28 mouse cellular contexts compared by ENCODE assay signal in genomic region chr7:122379292-122379691, GRCm38 (mm10).
DNase-seq lines count a peak whose midpoint lies in the region; ATAC-seq and TF ChIP-seq lines count a peak whose summit lies in the region.
"Had no signal": no experiment of that assay in that cellular context is flagged by ENCODE, and none has a peak within 500 bp of the region (broad histone marks: within the 10 kb centered on the region; RNA-seq: fewer than 3 reads in every experiment).

No protein-coding gene starts in this region.

- H3K27me3 ChIP-seq in midbrain, embryonic 14.5 days (ENCODE audit: control insufficient read depth, insufficient read depth, low read length), result no peaks in the 10 kb centered on the region
- H3K27me3 ChIP-seq in midbrain, embryonic 11.5 days (ENCODE audit: control insufficient read depth, insufficient read depth, low read length), result no peaks in the 10 kb centered on the region
- no peaks in the 10 kb centered on the region for H3K27me3 ChIP-seq in midbrain, embryonic 16.5 days (ENCODE audit: control insufficient read depth, insufficient read depth, low read depth, low read length)
- H3K27me3 ChIP-seq: embryonic facial prominence, embryonic 13.5 days; forebrain, embryonic 12.5 days; forebrain, embryonic 15.5 days; heart, embryonic 12.5 days; heart, embryonic 15.5 days; hindbrain, embryonic 13.5 days had no signal

- H3K36me3 ChIP-seq in midbrain, embryonic 14.5 days (ENCODE audit: control insufficient read depth, insufficient read depth, low read length), result no peaks in the 10 kb centered on the region
- H3K36me3 ChIP-seq in midbrain, embryonic 11.5 days (ENCODE audit: control insufficient read depth, insufficient read depth, low read length), result no peaks in the 10 kb centered on the region
- H3K36me3 ChIP-seq in midbrain, embryonic 16.5 days (ENCODE audit: control insufficient read depth, insufficient read depth, low read length), result no peaks in the 10 kb centered on the region
- H3K36me3 ChIP-seq: embryonic facial prominence, embryonic 10.5 days; embryonic facial prominence, embryonic 13.5 days; forebrain, embryonic 12.5 days; forebrain, embryonic 15.5 days; heart, embryonic 12.5 days; heart, embryonic 15.5 days; hindbrain, embryonic 10.5 days; hindbrain, embryonic 13.5 days had no signal

- no peak for TF ChIP-seq POLR2A in brain, embryonic 14.5 days (IDR thresholded peaks at IDR 0.05; ENCODE audit: borderline replicate concordance, extremely low read depth, insufficient read depth, insufficient read length, poor library complexity, severe bottlenecking)

- H3K4me1 ChIP-seq in midbrain, embryonic 14.5 days (ENCODE audit: control insufficient read depth, insufficient read depth, low read length), result peaks cover 24% of the 10 kb centered on the region; the same call in 1 of the 2 replicates
- H3K4me1 ChIP-seq in midbrain, embryonic 11.5 days (ENCODE audit: control insufficient read depth, insufficient read depth, low read length), result no peaks in the 10 kb centered on the region
- peaks cover 15% of the 10 kb centered on the region for H3K4me1 ChIP-seq in midbrain, embryonic 16.5 days (ENCODE audit: control insufficient read depth, insufficient read depth, low read length)

- no peak overlapping the region for H3K9ac ChIP-seq in midbrain, embryonic 14.5 days (replicated peaks; ENCODE audit: low read length)
- H3K9ac ChIP-seq in midbrain, embryonic 11.5 days (ENCODE audit: low read length), result no peak overlapping the region
- no peak overlapping the region for H3K9ac ChIP-seq in midbrain, embryonic 16.5 days (ENCODE audit: low read depth, low read length)
- H3K9ac ChIP-seq: embryonic facial prominence, embryonic 13.5 days; forebrain, embryonic 12.5 days; forebrain, embryonic 15.5 days; heart, embryonic 12.5 days; heart, embryonic 15.5 days; hindbrain, embryonic 13.5 days had no signal

- intact Hi-C loops in left cerebral cortex, adult 2 months (cut with DNase I), result no loop called here

- no peak for ATAC-seq in midbrain, embryonic 14.5 days (ENCODE audit: low FRiP score, low TSS enrichment)
- no peak for ATAC-seq in midbrain, embryonic 11.5 days (ENCODE audit: low FRiP score)
- no peak for ATAC-seq in midbrain, embryonic 16.5 days
- ATAC-seq: activated CD4-positive, CD25-positive, alpha-beta regulatory T cell, adult 4 months had no signal

- TF ChIP-seq CTCF in left cerebral cortex, adult 2 months (IDR thresholded peaks at IDR 0.05), result no peak
- TF ChIP-seq CTCF in brain, embryonic 14.5 days (IDR thresholded peaks at IDR 0.05; ENCODE audit: borderline replicate concordance, extremely low read depth, insufficient read depth, insufficient read length), result no peak

- DNase-seq in left cerebral cortex, adult 2 months (ENCODE audit: extremely low spot score in 1 of 2, low spot score in 2 of 2), result no peak
- no peak for DNase-seq in left cerebral cortex, adult 9 months (ENCODE audit: low spot score in 2 of 2)
- peak; percentile 57 for DNase-seq in midbrain, embryonic 14.5 days
- DNase-seq in midbrain, embryonic 11.5 days (ENCODE audit: low spot score, missing footprints), result no peak
- DNase-seq in brain, embryonic 14.5 days (ENCODE audit: low read depth), result peak; percentile 64
- DNase-seq in thymus, postnatal 14 days, result no peak
- DNase-seq: adrenal gland, adult 8-10 months; adrenal gland, postnatal 25 days; B cell, adult 2 months; cerebellum, adult 18-20 months; cerebellum, adult 9-10 months; cerebellum, postnatal 25 days; embryo, embryonic 11 days; gastrocnemius, postnatal 25 days; heart, adult 18-20 months; heart, postnatal 10 days; heart, postnatal 36 days had no signal

- no peak overlapping the region for H3K4me2 ChIP-seq in midbrain, embryonic 14.5 days (ENCODE audit: low read length)
- H3K4me2 ChIP-seq in midbrain, embryonic 11.5 days, result no peak overlapping the region
- H3K4me2 ChIP-seq in midbrain, embryonic 16.5 days (ENCODE audit: low read length), result no peak overlapping the region
- H3K4me2 ChIP-seq: embryonic facial prominence, embryonic 13.5 days; forebrain, embryonic 12.5 days; forebrain, embryonic 15.5 days; hindbrain, embryonic 13.5 days had no signal

- H3K27ac ChIP-seq in left cerebral cortex, adult 2 months, result peak overlapping the region; percentile 60
- H3K27ac ChIP-seq in midbrain, embryonic 14.5 days (replicated peaks; ENCODE audit: low read depth, low read length), result peak overlapping the region; percentile 60
- H3K27ac ChIP-seq in midbrain, embryonic 11.5 days (ENCODE audit: low read depth, low read length), result no peak overlapping the region
- H3K27ac ChIP-seq in midbrain, embryonic 16.5 days (ENCODE audit: low read length), result peak overlapping the region; percentile 48
- H3K27ac ChIP-seq: embryonic facial prominence, embryonic 10.5 days; embryonic facial prominence, embryonic 13.5 days; forebrain, embryonic 12.5 days; forebrain, embryonic 15.5 days; heart, embryonic 15.5 days; hindbrain, embryonic 10.5 days; hindbrain, embryonic 13.5 days had no signal

- 28% methylated on average over 7 of the region's 7 CpGs for WGBS in midbrain, embryonic 14.5 days
- 43% methylated on average over 7 of the region's 7 CpGs for WGBS in midbrain, embryonic 11.5 days
- 27% methylated on average over 7 of the region's 7 CpGs for WGBS in midbrain, embryonic 16.5 days

- no peaks in the 10 kb centered on the region for H3K9me3 ChIP-seq in midbrain, embryonic 14.5 days (ENCODE audit: control insufficient read depth, low read length)
- H3K9me3 ChIP-seq in midbrain, embryonic 11.5 days (ENCODE audit: control insufficient read depth, low read length), result no peaks in the 10 kb centered on the region
- no peaks in the 10 kb centered on the region for H3K9me3 ChIP-seq in midbrain, embryonic 16.5 days (replicated peaks; ENCODE audit: control insufficient read depth, low read length, poor library complexity, severe bottlenecking)
- H3K9me3 ChIP-seq: embryonic facial prominence, embryonic 10.5 days; embryonic facial prominence, embryonic 13.5 days; forebrain, embryonic 12.5 days; forebrain, embryonic 15.5 days; heart, embryonic 12.5 days; heart, embryonic 15.5 days; hindbrain, embryonic 10.5 days; hindbrain, embryonic 13.5 days had no signal

- no peak overlapping the region for H3K4me3 ChIP-seq in left cerebral cortex, adult 2 months
- H3K4me3 ChIP-seq in midbrain, embryonic 14.5 days (replicated peaks; ENCODE audit: low read depth, low read length), result no peak overlapping the region
- H3K4me3 ChIP-seq in midbrain, embryonic 11.5 days (ENCODE audit: low read depth, low read length), result no peak overlapping the region
- no peak overlapping the region for H3K4me3 ChIP-seq in midbrain, embryonic 16.5 days (ENCODE audit: low read depth, low read length)
- H3K4me3 ChIP-seq: embryonic facial prominence, embryonic 10.5 days; embryonic facial prominence, embryonic 13.5 days; erythroblast, embryonic 14.5 days; forebrain, embryonic 12.5 days; forebrain, embryonic 15.5 days; heart, embryonic 12.5 days; heart, embryonic 15.5 days; hindbrain, embryonic 10.5 days; hindbrain, embryonic 13.5 days had no signal

Comparison
In these comparisons a context has a peak if more than half of its experiments do, and no peak if none do; other contexts are left out.
1. DNase-seq: peak in midbrain, embryonic 14.5 days (single experiment) and brain, embryonic 14.5 days (single experiment); none in left cerebral cortex, adult 2 months (0 of 2), left cerebral cortex, adult 9 months (0 of 2), midbrain, embryonic 11.5 days (single experiment) and thymus, postnatal 14 days (single experiment).